Mouse (Mus musculus): ENCODE results near the gene Man1b1. TPM values are rescaled to one million over a fixed set of nuclear protein-coding genes. Genes with fewer than 3 reads are reported as not detected.
A peak's percentile ranks its signal among the peaks of the same experiment; 100 is the strongest.

The Man1b1 gene
- 10 to 100 TPM; 57.3 to 64.7 (median 61.0) TPM for total RNA-seq (2022)

DNA sequence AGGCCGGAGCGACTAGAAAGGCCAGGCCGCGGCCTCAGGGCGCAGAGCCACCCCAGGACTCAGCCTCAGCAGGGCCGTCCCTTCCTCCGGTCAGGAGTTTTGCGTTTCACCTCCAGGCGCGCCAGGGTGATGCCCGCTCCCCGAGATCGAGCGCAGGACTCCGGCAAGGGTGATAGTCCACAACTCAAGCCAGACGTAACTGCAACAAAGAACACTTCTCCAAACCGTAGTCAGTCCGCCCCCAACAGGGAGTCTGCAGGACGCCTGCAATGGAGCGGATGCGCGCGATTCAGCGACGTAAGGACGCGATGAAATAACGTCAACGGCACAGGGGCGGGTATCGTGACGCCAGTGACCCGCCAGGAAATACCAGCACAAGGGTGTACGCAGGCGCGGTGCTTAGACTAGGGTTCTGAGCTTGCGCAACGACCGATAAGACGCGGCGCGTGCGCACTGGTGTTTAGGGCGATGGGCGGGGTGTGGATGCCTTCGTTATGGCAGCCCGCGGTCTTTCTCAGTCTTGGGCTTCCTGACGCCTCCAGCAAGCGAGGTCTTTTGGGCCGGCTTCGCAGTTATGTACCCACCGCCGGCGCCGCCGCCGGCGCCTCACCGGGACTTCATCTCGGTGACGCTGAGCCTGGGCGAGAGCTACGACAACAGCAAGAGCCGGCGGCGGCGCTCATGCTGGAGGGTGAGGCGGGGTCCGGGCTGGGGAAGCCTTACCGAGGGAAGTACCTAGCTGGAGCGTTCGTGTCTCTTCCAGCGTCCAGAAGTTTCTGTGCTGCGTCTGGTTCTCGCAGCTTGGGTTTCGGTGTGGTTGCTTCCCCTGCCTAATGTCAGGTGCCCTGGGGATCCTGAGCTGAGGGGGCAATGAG lies at the start of gene Man1b1:
TSS of gene Man1b1 (plus strand) at position 53 of the 875 bp plus-strand sequence.
- DNase-seq (ENCODE audit: low spot score in 2 of 2), result peak; percentile 99

DNA sequence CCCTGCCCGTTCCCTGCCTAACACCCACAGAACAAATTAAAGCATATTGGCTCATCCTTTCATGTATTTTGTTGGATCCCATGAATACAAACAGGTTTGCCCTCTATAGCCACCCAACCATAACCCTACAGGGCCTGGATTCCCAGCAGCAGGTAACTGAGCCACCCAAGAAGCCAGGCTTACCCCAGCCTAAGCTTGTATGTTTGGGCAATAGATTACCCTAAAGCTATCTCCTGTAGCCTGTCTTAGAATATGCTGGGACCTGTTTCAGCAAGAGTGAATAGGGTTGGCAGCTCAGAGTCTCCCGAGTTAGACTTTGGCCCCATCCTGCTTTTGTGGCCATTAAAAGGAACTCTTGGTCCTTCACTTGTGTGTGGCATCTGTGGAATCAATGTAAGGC lies 46.6 kb upstream of the Man1b1 start:
- no peak for DNase-seq (ENCODE audit: low spot score in 2 of 2)

DNA sequence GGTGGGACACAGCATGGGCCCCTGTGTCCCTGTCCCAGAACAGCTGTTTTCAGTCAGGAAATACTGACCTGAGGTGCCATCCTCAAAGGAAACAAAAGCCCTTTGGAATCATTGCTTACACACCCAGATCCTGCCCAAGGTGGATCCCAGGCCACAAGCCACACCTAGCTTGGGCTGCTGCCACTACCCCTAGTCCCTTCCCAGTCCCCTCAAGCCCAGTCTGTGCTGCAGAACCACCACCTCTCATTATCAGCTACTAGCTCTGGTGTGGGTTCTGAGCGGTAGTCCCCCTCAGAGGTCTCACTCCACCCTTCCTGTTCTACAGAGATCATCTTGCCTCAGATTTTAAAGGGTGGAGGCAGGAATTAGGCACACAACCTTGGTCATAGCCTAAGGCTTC lies 45.8 kb upstream of the Man1b1 start:
- DNase-seq (ENCODE audit: low spot score in 2 of 2), result no peak

DNA sequence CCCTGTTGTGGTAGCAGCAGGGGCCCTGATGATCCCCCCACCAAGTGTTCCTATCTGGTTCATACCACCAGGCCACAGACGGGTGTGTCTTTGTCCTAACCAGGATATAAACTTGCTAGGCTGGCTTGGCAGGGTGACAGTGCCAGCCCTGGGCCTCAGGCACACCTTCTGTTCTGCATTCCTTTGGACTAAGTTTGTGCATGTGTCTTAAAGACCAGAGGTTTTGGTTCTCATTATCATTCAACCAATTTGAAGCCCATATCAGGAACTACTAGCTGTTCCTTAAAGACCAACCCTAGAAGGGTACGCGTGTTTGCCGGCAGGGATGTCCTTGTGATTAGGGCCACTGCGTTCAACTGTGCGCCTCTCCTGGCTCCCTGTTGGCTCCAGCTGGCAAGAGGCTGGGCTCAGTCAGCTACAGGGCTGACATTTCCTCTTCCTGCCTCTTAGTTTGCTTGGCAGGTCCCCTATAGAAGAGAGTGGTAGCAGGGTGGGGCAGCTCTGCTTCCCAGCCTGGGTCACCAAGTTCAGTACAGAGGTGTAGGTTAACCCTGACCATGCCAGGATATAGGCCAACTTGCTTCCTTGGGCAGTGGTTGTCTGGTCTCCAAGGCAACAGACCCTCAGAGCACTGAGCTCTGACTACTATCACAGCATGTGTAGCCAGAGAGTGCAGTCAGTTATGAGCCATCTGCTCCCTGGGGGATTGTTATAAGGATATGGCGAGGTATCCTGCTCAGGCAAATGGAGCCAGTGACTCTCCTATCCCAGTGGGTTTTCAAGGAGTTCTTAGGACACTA lies 45.1 kb upstream of the Man1b1 start:
- no peak for DNase-seq (ENCODE audit: low spot score in 2 of 2)

DNA sequence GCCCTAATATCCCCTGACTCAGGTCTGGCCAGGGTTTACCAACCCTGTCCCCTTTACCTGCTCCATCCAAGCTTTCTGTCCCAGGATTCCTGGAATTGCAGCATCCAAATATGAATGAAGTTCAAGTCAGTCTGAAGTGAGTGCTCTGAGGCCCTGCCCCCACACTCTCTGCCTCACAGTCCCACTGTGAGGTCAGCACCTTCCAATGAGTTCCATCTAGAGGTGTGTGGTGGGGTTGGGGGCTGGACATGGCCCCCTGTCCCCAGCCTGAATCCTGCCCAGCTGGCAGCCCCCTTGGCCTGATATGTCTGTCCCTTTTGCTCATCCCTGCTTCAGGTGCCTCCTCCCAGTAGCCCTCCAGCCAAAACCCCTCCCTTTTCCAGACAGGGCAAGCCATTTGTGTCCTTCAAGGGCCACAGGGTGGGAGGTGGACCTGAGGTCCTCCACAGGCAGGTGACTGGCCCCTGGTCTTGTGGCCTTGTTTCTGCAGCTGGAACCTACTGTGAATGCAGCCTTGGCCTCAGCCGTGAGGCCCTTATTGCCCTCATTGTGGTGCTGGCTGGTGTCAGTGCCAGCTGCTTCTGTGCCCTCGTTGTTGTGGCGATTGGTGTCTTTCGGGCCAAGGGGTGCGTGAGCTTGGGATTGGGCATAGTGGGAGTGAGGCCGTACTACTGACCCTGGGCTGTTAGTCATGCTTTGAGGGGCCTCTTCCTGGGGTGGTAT lies 44.0 kb upstream of the Man1b1 start, which contains the start of gene Tmem210:
TSS of gene Tmem210 (plus strand) at position 219 of the 723 bp plus-strand sequence.
- no peak for DNase-seq (ENCODE audit: low spot score in 2 of 2)

DNA sequence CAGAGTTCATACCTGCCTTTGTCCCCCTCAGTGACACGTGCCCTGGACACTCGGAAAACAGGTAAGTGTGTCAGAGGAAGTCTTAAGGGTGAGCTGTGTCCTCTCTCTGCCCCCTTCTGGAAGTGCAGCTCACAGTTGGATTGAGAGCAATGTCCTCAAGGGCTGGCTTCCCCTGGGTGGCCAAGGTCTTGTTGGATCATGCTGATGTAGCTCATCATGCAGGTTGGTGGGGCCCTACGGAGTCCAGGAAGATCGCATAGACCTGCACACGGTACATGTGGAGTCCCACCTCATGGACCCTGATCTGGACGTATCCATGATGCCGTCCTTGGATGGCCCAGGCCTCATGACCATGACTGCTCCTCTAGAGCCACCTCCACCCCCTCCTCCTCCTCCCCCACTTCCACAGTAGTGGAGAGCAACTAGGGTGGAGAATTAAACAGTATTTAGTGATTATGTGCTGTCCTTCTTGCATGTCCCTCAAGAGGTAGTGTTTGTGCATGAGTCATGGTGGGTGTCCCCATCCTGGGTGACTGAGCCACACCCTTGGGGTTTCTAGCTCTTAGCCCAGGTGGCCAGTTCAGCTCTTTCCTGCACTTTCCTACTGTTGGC lies 43.3 kb upstream of the Man1b1 start:
- no peak for DNase-seq (ENCODE audit: low spot score in 2 of 2)

DNA sequence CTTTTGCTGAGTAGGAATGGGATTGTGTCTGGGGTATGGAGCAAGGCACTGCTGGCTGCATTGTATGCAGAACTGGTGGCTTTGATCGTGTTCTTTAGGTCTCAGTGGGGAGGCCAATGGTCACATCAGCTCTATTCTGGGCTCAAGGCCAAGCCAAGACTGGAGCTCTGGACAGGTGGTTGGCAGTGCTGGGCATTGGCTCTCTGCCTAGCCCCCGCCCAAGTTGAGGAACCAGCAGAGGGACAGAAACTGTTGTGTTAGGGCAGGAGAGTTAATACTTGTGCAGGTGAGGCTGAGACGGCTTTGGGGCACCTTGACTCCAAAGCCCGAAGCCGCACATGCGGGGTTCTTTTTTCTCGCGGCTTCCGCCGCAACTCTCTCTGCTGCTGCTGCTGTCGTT lies 42.5 kb upstream of the Man1b1 start, which contains the start of gene Lrrc26:
TSS of gene Lrrc26 (plus strand) at position 265 of the 400 bp plus-strand sequence.
- DNase-seq (ENCODE audit: low spot score in 2 of 2), result no peak

DNA sequence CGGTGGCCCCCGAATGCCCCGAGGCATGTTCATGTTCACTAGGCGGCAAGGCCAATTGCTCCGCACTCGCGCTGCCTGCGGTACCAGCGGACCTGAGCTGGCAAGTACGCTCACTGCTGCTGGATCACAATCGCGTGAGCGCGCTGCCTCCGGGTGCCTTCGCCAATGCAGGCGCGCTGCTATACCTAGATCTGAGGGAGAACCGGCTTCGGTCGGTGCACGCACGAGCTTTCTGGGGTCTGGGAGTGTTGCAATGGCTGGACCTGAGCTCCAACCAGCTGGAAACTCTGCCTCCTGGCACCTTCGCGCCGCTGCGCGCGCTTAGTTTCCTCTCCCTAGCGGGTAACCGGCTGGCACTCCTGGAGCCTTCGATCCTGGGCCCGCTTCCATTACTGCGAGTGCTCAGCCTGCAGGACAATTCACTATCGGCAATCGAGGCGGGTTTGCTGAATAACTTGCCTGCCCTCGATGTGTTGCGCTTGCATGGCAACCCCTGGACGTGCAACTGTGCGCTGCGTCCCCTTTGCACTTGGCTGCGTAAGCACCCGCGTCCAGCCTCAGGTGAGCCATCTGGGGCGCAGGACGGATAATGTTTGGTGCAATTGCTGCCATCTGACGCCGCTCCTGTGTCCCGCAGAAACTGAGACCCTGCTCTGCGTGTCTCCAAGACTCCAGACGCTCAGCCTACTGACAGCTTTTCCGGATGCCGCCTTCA lies 41.9 kb upstream of the Man1b1 start:
- DNase-seq (ENCODE audit: low spot score in 2 of 2), result peak in 1 of 2 experiments; percentile 76

DNA sequence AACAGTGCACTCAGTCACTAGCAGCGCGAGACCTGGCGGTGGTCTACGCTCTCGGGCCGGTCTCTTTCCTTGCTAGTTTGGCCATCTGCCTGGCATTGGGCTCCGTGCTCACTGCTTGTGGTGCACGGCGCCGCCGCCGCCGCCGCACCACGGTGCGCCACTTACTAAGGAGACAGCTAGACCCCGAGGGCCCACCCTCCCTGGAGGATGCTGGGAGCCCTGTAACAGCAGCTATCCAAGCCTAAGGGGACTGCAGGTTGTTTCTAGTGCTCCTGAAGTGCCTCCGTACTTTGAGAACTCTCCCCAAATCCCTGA lies 41.4 kb upstream of the Man1b1 start:
- DNase-seq (ENCODE audit: low spot score in 2 of 2), result no peak

DNA sequence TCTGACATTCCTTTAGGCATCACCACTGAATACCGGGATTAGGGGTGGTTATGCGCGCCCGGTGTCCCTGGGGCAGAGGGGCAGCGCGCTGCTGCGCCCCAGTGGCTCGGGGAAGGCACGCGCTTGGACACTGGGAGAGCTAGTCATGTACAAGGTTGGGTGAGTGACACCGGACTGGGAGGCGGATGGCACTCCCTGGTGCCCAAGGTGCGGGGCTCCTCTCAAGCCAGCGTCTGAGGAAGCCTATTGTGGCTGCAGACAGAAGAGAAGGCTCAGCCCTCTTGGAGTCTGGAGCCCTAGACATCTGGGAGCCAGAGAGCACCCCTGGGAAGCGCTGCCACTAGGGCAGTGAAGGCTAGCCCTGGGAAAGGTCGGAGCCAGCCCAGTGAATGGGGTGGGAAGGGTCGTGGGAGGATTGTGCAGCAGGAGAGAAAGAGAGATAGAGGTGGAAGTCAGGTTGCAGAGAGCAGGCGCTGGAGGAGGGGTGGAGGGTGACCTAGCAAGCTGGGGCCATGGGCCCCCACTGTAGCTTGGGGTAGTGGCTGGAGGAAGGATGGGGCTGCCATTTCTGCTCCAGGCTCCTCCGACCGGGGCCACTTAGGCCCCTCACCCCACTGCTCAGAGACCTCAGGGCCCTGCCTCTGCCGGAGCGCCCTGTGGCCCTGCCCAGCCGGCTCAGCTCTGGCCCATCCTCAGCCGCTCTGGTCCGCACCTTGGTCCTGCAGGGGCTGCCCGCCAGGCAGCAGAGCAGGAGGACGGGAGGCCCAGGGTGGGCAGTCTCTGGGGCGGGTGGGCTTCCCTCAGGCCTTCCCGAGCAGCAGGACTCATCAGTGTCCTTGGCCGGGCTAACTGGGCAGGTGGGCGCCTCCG lies 40.7 kb upstream of the Man1b1 start:
- DNase-seq (ENCODE audit: low spot score in 2 of 2), result no peak

DNA sequence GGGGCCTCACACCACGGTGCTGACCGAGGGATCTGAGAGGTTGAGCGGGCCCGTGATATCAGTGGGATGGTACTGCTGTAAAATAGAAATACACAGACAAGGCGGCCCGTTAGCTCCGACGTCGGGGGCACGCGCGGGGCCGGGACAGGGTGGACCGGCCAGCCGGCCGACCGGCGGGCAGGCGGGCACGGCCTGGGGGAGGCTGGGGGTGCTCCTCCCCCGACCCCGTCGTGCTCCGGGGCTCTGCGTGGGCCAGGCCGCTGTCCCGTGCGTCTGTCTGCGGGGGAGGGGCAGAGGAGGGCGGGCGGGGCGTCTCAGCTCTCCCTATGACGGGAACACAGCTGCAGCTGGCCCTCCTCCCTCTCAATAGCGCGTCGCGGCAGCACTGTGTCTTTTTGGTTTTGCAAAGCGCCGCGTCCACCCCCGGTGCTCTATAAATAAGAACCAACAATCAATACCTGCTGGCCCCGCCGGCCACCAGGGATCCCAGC lies 40.0 kb upstream of the Man1b1 start:
- DNase-seq (ENCODE audit: low spot score in 2 of 2), result no peak

DNA sequence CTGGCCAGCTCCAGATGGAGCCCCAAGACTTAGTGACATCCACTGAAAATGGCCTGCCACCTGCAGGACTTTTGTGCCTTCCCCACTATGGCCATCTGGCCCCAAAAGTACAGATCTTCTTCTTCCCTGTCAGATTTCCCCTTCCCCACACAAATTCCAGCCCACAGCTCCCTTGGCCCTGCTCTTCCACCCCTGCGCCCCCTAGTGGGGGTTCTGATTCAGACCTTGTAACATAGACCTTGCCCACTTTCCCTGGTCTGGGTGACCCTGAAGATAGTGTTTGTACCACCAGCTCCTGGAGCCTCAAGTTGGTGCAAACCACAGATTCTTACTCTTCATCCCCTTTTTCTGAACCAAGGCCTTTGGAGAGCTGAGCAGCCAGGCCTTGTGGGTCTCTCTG lies 39.3 kb upstream of the Man1b1 start:
- DNase-seq (ENCODE audit: low spot score in 2 of 2), result no peak

DNA sequence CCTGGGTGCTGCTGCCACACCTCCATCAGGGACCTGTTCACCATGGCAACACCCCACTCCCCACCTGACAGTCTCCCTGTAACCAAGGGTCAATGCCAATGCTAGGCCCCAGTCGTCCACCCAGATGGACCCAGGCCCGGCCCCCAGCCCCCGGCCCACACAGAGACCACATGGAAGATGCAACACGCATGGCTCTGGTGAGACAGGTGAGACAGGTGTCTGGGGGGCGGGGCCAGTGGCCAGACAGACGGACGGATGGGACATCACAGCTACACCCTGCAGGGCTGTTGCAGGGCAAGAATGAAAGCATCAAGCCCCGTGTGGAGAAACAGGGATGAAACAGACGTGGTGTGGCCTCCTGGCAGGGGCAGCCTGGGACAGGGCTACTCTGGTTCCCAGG lies 38.4 kb upstream of the Man1b1 start:
- DNase-seq (ENCODE audit: low spot score in 2 of 2), result peak in 1 of 2 experiments; percentile 25

DNA sequence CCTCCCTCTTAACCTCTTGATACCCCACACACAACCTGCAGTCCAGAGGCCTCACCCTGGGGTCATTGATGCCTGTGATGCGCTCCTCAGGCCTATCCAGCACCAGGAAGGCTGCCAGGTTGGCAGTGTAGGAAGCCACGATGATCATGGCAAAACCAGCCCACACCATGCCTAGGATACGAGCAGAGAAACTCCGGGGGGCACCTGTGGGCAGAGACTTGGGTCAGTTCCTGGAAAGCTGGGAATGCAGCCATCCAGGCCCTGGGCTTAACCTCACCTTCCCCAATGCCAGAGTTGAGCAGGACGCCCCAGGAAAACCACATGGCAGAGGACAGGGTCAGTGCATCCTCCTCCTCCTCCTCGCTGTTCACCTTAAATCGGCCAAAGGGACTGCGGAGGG lies 35.0 kb upstream of the Man1b1 start:
- no peak for DNase-seq (ENCODE audit: low spot score in 2 of 2)

DNA sequence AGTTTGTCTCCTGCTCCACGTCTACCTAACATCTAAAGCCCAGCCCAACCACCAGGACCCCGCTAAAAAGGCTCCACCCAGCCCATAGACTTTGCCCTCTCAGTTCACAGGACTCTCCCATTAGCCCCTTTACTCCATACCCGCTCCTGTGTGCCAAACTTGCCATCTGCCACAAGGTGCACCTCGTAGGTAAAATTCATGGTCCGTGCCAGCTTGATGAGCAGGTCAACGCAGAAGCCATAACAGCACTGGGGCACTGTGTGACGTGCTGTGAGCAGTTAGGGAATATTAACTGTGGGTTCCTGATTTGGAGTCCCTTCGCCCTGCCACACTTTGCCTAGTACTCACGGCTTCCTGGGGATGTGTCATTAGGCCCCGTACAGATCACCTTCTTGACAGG lies 34.1 kb upstream of the Man1b1 start:
- DNase-seq (ENCODE audit: low spot score in 2 of 2), result no peak

DNA sequence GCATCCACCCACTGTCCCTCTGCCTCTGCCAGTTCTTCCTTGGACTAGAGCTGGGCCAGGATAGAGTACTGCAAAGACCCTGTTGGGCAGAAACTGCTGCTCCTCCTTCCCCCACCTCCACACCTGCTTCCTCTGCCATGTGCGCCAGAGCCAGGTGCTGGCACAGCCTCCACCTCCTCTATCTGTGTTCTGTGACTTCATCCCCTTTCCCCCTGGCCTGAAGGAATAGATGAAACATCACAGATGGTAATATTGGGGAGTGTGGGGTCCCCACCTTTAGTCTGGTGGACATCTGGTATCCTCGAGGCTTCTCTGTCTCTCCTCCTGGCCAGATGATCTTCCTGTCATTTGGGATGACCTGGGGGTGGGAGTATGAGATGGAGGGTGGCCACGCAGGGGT lies 28.7 kb upstream of the Man1b1 start:
- DNase-seq (ENCODE audit: low spot score in 2 of 2), result no peak

DNA sequence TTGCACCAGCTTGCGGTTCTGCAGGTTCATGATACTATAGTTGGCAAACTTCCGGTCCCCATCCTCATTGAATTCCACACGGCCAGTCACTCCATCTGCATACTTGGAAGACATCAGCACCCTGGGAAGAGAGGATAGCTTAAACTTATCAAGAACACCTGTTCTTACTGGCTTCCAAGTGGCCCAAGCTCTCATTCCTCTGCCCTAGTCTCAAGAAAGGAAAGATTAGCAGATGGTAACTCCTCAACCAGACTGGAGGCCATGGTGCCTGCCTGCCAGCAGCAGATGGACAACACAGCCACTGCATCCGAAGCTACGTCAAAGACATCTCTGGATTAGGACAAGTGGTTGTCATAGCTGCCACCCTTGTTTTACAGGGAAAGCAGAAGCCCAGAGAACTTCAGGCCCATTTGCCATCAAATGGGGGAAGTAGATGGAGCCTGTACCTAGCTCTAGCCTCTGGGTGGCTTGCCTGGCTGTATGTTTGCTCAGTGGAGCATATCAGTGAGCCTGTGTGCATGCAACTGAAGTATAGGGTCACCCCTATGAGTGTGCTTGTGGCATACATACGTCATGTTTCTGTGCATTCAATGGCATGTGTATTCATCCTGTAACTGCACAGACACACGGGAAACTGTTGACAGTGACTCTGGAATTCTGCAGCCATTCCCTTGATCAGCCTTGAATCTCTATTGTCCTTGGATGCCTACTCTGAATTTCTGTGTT lies 28.0 kb upstream of the Man1b1 start:
- DNase-seq (ENCODE audit: low spot score in 2 of 2), result no peak

DNA sequence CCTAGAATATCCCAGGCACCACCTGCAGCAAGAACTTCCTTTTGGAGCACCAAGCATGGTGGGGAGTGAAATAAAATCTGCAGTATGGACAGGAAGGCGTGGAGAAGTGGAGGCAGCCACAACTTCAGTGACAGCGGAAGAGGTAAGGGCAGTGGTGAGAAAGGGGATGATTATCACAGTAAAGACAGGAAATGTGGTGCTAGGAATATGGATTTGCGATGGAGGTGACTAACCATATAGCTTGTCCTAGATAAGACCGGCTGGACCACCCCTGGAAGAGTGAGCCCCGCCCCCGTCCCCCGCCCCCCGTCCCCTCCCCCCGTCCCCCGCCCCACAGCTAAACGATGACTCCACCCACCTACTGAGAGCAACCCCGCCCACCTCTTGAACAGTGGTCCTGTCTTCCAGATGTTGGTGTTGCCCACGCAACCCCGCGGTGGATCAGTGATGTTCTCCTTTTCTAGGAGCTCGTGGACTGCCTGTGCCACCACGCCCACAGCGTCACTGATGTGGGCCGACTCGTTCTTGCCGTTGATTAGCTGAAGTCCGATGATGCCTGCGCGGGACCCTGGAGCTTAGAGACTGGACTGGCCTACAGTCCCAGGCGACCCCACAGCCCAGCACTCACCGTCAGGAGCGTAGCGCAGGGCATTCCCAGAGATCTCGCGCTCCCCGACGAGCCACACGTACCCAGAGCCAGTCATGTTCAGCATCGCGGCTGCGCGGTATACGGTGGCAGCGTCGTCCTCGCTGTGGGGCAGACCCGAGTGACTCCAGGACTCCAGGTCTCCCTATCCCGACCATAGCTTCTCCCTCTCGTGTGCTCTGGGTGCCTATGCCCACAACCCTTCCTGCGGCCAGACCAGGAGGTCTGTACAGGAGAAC lies 27.2 kb upstream of the Man1b1 start:
- peak in 1 of 2 experiments; percentile 73 for DNase-seq (ENCODE audit: low spot score in 2 of 2)
